Mouse (Mus musculus) brain, adult 2 months (tissue): ENCODE data around the gene Sik3.

ENCODE experiments used
- DNase-seq: peaks from one replicate; pipeline ENCODE4 v3.0.0; 2011; ENCODE audit warnings: low read depth, low spot score

The Sik3 gene

GRCm38 (mm10) chr9:46015831-46016230, 3.2 kb downstream of the Sik3 start:
- peak; percentile 38 for DNase-seq

- DNase-seq, result no peak
These were observed 3.8 kb downstream of the Sik3 start for GRCm38 (mm10) chr9:46016417-46016816.

- peak; percentile 68 for DNase-seq
These were observed 5.7 kb downstream of the Sik3 start for GRCm38 (mm10) chr9:46018316-46018715.

GRCm38 (mm10) chr9:46019975-46020374, 7.4 kb downstream of the Sik3 start:
- no peak for DNase-seq

- no peak for DNase-seq
These were observed 11.0 kb downstream of the Sik3 start for GRCm38 (mm10) chr9:46023591-46023990.

GRCm38 (mm10) chr9:46026058-46026849, 13.6 kb downstream of the Sik3 start:
- DNase-seq, result peak; percentile 88

- DNase-seq, result peak; percentile 84
These were observed 15.4 kb downstream of the Sik3 start for GRCm38 (mm10) chr9:46027994-46028393.

GRCm38 (mm10) chr9:46029534-46029933, 16.9 kb downstream of the Sik3 start:
- DNase-seq, result no peak

- DNase-seq, result no peak
These were observed 17.6 kb downstream of the Sik3 start for GRCm38 (mm10) chr9:46030184-46030583.

GRCm38 (mm10) chr9:46030968-46031367, 18.3 kb downstream of the Sik3 start:
- DNase-seq, result no peak

- DNase-seq, result peak; percentile 66
These were observed 19.6 kb downstream of the Sik3 start for GRCm38 (mm10) chr9:46032190-46032589.

GRCm38 (mm10) chr9:46033058-46033457, 20.4 kb downstream of the Sik3 start:
- no peak for DNase-seq

GRCm38 (mm10) chr9:46033862-46034261, 21.2 kb downstream of the Sik3 start:
- peak; percentile 51 for DNase-seq

- DNase-seq, result peak; percentile 52
These were observed 22.8 kb downstream of the Sik3 start for GRCm38 (mm10) chr9:46035290-46035871.

- no peak for DNase-seq
These were observed 24.3 kb downstream of the Sik3 start for GRCm38 (mm10) chr9:46036881-46037280.

GRCm38 (mm10) chr9:46038786-46039185, 26.2 kb downstream of the Sik3 start:
- no peak for DNase-seq

GRCm38 (mm10) chr9:46041186-46041585, 28.6 kb downstream of the Sik3 start:
- DNase-seq, result no peak

- peak; percentile 71 for DNase-seq
These were observed 29.8 kb downstream of the Sik3 start for GRCm38 (mm10) chr9:46042387-46042786.

- DNase-seq, result no peak
These were observed 31.0 kb downstream of the Sik3 start for GRCm38 (mm10) chr9:46043626-46044025.

GRCm38 (mm10) chr9:46046724-46047517, 34.3 kb downstream of the Sik3 start:
- no peak for DNase-seq

- no peak for DNase-seq
These were observed 36.9 kb downstream of the Sik3 start for GRCm38 (mm10) chr9:46049525-46049924.

GRCm38 (mm10) chr9:46050203-46050602, 37.6 kb downstream of the Sik3 start:
- no peak for DNase-seq
